Mouse (Mus musculus) layer of hippocampus, adult 9-11 months (tissue): ENCODE data around the gene Hus1b.

Source experiments
- DNase-seq: peaks from one replicate; pipeline ENCODE4 v3.0.0; 2022

The Hus1b gene

GRCm38 (mm10) chr13:30947540-30947939, at the start of gene Hus1b:
TSS of gene Hus1b (minus strand) at chr13:30947759.
- DNase-seq, result no peak

GRCm38 (mm10) chr13:30994249-30994858, 46.8 kb upstream of the Hus1b start:
- no peak for DNase-seq

- peak; percentile 49 for DNase-seq
Measured at GRCm38 (mm10) chr13:30993819-30994218, 46.3 kb upstream of the Hus1b start.

DNA sequence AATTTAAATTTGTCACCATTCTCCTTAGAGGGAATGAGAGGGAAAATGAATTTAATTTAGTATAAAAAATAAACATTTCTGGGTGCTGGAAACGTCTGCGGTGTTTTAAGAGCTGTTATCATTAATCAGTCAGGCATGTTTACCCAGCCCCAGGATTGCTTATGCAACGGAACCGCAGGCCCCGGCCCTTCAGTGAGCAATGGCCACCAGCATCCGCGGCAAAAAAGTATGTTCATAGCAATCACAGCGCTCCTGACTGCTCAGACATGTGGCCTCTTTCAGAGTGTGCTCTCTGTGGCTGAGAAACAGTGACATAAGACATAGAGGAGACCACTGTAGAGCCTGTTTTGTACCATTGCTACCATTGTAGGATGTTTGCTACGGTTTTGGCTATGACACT, 42.7 kb upstream of the Hus1b start:
- no peak for DNase-seq

DNA sequence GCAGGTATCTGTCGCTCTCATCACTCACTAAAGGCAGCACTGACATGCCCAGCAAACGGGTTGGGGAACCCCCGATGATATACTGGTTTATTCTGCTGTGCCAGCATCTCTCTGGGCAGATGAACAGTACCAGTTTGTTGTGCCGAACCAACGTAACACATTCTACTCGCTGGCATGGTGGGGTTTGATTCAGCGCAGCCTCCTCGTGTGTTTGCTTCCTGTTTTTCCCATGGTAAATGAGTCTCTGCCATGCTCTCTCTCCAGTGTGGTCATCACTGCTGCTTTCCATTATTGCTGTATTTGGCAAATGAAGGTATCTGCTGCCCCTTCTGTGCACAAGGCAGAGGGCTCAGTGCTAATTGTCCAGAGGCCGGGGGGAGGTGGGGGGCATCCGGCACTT, 42.2 kb upstream of the Hus1b start:
- DNase-seq, result no peak

DNA sequence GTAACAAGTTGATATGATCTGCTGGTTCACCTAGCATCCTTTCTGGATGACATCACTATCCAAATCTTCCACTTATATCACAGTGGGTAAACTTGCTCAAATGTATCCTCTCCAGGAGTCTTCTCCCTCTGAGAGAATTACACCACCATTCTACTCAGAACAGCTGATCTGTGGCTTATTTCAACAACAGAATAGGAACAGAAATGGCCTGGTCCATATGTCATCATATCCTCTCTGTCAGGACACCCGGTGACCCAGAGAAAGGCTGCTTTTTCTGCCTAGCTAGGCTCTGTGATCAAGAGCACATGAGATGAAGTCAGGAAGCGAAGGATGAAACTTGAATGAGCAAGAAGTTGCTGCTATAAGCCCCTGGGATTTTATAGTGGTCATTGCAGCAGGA, 40.1 kb upstream of the Hus1b start:
- DNase-seq, result no peak

DNA sequence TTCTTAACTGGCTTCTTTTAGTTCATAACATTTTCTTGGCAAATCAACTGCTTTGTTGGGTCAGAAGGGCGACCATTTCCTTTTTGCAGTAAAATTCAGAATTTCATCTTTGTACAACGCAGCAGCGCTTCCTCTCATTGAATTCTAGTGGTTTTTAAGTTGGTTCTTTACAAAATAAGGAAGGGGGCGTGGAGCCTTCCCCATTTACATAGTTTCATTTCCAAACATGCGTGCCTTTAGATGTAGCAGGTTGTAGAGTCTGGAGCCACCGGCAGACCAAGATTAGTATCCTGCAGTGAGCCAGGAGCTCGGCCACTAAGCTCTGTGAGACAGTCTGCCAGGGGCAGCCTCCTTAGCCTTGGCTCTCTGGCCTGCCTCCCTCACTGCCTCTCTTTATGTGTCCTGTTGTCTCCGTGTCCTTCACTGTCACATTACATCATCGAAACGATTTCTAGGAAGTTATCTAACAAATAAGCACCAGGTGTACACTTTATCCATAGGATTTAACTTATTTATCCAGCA, 39.4 kb upstream of the Hus1b start:
- DNase-seq, result no peak

- no peak for DNase-seq
Measured at GRCm38 (mm10) chr13:30985598-30986466, 38.3 kb upstream of the Hus1b start.

- DNase-seq, result no peak
Measured at GRCm38 (mm10) chr13:30985275-30985597, 37.7 kb upstream of the Hus1b start.

GRCm38 (mm10) chr13:30981666-30982065, 34.1 kb upstream of the Hus1b start:
- no peak for DNase-seq

GRCm38 (mm10) chr13:30978224-30978623, 30.7 kb upstream of the Hus1b start:
- no peak for DNase-seq

GRCm38 (mm10) chr13:30976536-30977084, 29.1 kb upstream of the Hus1b start:
- DNase-seq, result no peak

DNA sequence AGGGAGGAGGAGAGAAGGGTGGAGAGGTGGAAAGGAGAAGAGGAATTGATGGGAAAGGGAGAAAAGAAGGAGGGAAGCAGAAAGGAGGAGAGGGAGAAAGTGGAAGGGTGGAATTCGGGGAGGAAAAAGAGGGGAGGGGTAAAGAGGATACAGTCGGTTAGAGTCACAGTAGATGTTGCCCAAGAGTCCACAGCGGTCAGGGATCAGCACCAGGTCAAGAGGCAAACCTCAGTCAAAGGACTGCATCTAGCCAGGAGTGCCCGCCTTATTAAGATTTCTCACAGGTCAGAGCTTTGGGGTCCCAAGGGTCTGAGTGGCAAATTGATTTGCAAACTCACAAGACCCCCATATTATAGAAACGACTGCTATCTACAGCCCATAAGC, 26.7 kb upstream of the Hus1b start:
- no peak for DNase-seq

DNA sequence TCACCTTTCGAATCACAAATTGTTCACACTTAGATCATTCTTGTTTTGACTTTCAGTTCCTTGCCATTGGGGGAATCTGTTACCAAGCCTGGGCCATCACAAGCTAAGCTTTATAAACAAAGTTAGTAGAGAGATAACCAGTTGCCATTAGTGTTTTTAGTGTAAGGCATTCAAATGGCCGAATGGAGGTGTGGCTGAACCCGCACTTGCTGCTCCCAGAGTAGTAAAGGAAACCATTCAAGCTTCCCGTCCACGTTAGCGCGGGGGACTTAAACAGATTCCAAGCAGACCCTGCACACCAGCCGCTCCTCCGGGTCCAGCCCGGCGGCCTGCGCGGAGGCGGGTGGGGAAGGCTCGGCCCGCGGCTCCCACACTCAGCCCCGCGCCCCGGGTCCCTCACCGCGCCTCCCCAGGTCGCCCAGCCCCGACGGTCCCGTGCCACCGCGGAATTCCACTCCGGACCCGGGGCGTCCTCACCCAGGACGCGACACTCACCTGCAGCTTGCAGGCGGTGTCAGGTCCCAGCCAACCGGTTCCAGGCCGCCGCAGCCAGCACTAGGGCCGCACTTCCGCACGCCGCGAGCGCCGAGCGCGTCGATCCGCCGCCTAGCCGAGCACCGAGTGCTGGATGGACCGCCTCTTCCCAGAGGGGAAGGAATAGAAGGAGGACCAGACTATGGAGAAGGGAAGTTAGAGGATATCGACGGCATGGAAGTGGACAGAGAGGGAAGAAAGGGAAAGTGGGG, 26.1 kb upstream of the Hus1b start, which contains the start of the genes Exoc2 and Gm5447:
Exoc2 (minus strand) TSS at position 593 of the 746 bp plus-strand sequence.
Gm5447 (plus strand) TSS at position 704 of the 746 bp plus-strand sequence.
- peak; percentile 77 for DNase-seq

- no peak for DNase-seq
Measured at GRCm38 (mm10) chr13:30972102-30972501, 24.5 kb upstream of the Hus1b start.

DNA sequence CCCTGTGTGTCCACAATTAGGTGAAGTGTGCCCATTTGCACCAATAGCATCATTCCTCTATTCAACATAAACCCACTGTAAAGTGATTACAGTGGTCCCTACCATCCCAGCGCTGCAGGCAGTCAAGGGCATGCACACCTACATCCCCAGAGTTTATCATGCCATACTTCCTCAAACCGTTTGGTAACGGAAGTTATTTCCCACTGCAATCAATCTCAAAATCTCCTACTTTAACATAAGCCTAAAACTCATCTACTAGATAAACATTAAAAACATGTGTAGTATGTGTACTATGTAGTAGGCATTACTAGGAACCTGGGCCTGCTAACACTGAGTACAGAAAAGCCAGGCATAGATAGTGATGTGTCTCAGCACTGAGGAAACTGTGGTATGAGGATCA, 23.5 kb upstream of the Hus1b start:
- DNase-seq, result no peak

DNA sequence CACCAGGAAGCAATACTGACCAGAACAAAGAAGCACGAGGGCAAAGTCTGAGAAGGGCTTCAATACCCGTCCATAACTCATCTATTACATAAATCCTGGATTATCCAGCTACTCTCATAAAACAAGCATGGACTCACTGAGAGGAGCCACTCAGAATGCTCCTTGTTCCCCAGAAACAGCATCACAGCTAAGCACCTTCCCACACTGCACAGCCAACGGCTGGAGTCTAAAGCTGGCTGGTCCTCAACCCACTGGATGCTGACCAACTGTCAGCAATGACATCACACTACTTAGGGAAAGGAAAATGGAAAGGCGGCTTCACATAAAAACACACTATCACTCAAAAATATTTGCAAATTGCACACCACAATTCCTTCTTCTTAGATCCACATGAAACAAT, 20.8 kb upstream of the Hus1b start:
- DNase-seq, result no peak

GRCm38 (mm10) chr13:30966507-30966911, 18.9 kb upstream of the Hus1b start:
- no peak for DNase-seq

DNA sequence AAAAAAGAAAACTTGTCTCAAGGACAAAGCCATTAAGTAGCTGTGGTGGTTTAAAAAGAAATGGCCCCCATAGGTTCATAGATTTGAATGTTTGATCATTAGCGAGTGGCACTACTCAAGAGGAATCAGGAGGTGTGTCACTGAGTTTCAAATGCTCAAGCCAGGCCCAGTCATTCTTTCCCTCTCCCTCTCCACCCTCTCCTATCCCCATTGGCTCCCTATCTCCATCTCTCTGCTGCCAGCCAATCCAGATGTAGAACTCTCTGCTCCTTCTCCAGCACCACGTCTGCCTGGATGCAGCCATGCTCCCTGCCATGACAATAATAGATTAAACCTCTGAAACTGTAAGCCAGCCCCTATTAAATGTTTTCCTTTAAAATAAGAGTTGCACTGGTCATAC, 14.4 kb upstream of the Hus1b start:
- no peak for DNase-seq

DNA sequence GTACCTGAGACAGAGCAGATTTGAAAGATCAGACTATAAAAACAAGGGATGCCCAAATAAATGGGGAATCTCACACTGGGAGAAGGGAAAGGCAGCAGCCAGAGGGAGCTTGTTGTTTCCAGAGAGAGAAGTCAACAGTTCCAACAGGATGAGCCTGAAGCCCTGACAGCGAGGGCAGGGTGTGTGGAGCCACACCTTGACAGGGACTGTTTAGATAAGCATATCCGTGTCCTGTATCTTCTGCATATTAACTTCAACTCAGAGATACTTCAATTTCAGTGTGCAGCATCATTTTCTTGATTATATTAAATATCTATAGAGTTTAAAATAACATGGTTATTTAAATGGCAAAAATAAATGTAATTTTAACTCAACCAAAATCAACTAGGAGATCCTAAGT, 13.2 kb upstream of the Hus1b start:
- no peak for DNase-seq

GRCm38 (mm10) chr13:30953580-30953979, 6.0 kb upstream of the Hus1b start:
- no peak for DNase-seq

GRCm38 (mm10) chr13:30952044-30952443, 4.5 kb upstream of the Hus1b start:
- DNase-seq, result no peak

DNA sequence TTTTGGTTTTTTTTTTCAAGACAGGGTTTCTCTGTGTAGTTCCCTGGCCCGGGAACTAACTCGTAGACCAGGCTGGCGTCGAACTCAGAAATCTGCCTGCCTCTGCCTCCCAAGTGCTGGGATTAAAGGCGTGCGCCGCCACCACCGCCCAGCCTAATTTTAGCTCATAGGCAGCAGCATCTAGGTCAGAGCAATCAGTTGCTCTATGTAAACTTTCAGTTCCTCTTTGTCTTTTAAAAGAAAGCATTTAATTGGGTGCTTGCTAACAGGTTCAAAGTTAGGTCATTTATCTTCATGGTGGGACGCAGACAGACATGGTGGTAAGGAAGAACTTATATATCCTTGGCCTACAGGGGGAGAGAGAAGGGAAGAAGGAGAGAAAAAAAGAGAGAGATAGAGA, 1.6 kb upstream of the Hus1b start:
- DNase-seq, result no peak
